Mouse (Mus musculus): ENCODE measurements at regions not wholly inside any gene's neighbourhood (a gene's known extent, or its start where the extent isn't known, plus 50 kb on each side); places are given as distances from the start of the nearest gene placed in this dataset.

GRCm38 (mm10) chr3:118500234-118500633 is 61.7 kb upstream of the Dpyd start:
- no peak for DNase-seq

GRCm38 (mm10) chr3:118507582-118508237 is 54.2 kb upstream of the Dpyd start:
- DNase-seq: no peak

- no peak for DNase-seq
Observed at GRCm38 (mm10) chr3:118510837-118511236, 51.1 kb upstream of the Dpyd start.

GRCm38 (mm10) chr3:118511969-118512368 is 50.0 kb upstream of the Dpyd start:
- no peak for DNase-seq
